Mouse (Mus musculus) CD8-positive naive resting alpha-beta T cell, adult 2 months (primary cell): ENCODE results near the gene Gpm6b.

ENCODE experiments used
- DNase-seq, 2 experiments: peaks; one replicate each; pipeline ENCODE4 v3.0.0; 2022; ENCODE audit warnings: low read depth in 2 of 2, low spot score in 2 of 2

The Gpm6b gene

GRCm38 (mm10) chrX:166354913-166355312 is 116.2 kb downstream of the Gpm6b start:
- no peak for DNase-seq

GRCm38 (mm10) chrX:166356276-166356675 is 117.6 kb downstream of the Gpm6b start:
- DNase-seq: no peak

GRCm38 (mm10) chrX:166358955-166359354 is 120.2 kb downstream of the Gpm6b start:
- DNase-seq: no peak

- DNase-seq: no peak
Observed at GRCm38 (mm10) chrX:166359927-166360440, 121.3 kb downstream of the Gpm6b start.

GRCm38 (mm10) chrX:166360455-166360854 is 121.7 kb downstream of the Gpm6b start:
- no peak for DNase-seq

- DNase-seq: no peak
Observed at GRCm38 (mm10) chrX:166365458-166366213, 126.9 kb downstream of the Gpm6b start.

GRCm38 (mm10) chrX:166376681-166377328 is 138.1 kb downstream of the Gpm6b start:
- no peak for DNase-seq

GRCm38 (mm10) chrX:166378652-166379051 is 139.9 kb downstream of the Gpm6b start:
- DNase-seq: no peak

GRCm38 (mm10) chrX:166383606-166384005 is 144.9 kb downstream of the Gpm6b start:
- DNase-seq: no peak

GRCm38 (mm10) chrX:166384935-166385334 is 146.2 kb downstream of the Gpm6b start:
- DNase-seq: no peak

- no peak for DNase-seq
Observed at GRCm38 (mm10) chrX:166386656-166387055, 147.9 kb downstream of the Gpm6b start.

- no peak for DNase-seq
Observed at GRCm38 (mm10) chrX:166393753-166394152, 155.0 kb downstream of the Gpm6b start.

GRCm38 (mm10) chrX:166407865-166408264 is 169.2 kb downstream of the Gpm6b start:
- no peak for DNase-seq

- peak in 1 of 2 experiments; percentile 10 for DNase-seq
Observed at GRCm38 (mm10) chrX:166416196-166416595, 177.5 kb downstream of the Gpm6b start.

- DNase-seq: no peak
Observed at GRCm38 (mm10) chrX:166434812-166435211, 196.1 kb downstream of the Gpm6b start.
